Mouse (Mus musculus) limb, embryonic 13.5 days (tissue): ENCODE data around the gene Arhgef38. TPM values are rescaled to one million over a fixed set of nuclear protein-coding genes. Genes with fewer than 3 reads are reported as not detected.
A peak's percentile ranks its signal among the peaks of the same experiment; 100 is the strongest.

Source experiments
- ATAC-seq: fragments of 200-750 bp; cut with Nextera tagmentation; 2 replicates; pipeline ENCODE4 v1.8.0; 2017; ENCODE audit warnings: low read depth, moderate number of reproducible peaks, moderate TSS enrichment; ENCODE audit not compliant: low FRiP score
- H3K27ac ChIP-seq: fragments of 300-500 bp; sonication (generic); 2 replicates; pipeline ENCODE4 v1.5.1; 2015; ENCODE audit warnings: inconsistent platforms, mild to moderate bottlenecking, moderate library complexity
- H3K27me3 ChIP-seq: fragments of 300-500 bp; sonication (generic); 2 replicates; pipeline ENCODE4 v1.6.1; 2015; ENCODE audit warnings: mild to moderate bottlenecking, inconsistent platforms
- H3K36me3 ChIP-seq: fragments of 300-500 bp; sonication (generic); 2 replicates; pipeline ENCODE4 v1.6.1; 2015; ENCODE audit warnings: inconsistent platforms, mild to moderate bottlenecking, moderate library complexity
- H3K4me1 ChIP-seq: fragments of 300-500 bp; sonication (generic); 2 replicates; pipeline ENCODE4 v1.6.1; 2015; ENCODE audit warnings: inconsistent platforms
- H3K4me2 ChIP-seq: fragments of 300-500 bp; sonication (generic); replicated peaks from 2 replicates; pipeline ENCODE4 v1.6.1; 2015; ENCODE audit warnings: inconsistent platforms, mild to moderate bottlenecking, moderate library complexity
- H3K4me3 ChIP-seq: fragments of 300-500 bp; sonication (generic); 2 replicates; pipeline ENCODE4 v1.5.1; 2015; ENCODE audit warnings: moderate library complexity, mild to moderate bottlenecking, inconsistent platforms
- H3K9ac ChIP-seq: fragments of 300-500 bp; sonication (generic); 2 replicates; pipeline ENCODE4 v1.6.1; 2015; ENCODE audit warnings: mild to moderate bottlenecking, inconsistent platforms
- H3K9me3 ChIP-seq: fragments of 300-500 bp; sonication (generic); 2 replicates; pipeline ENCODE4 v1.6.1; 2016; ENCODE audit warnings: inconsistent platforms
- WGBS: fragments of 180-500 bp; shearing (Covaris S2); methylation state at CpG from one replicate; pipeline ENCODE4 v1.1.7; 2015; 5-methylcytosine and 5-hydroxymethylcytosine counted together
- polyA plus RNA-seq: library from polyadenylated mRNA; unstranded; fragments of >200 nt; fragmentation: Nextera tagmentation; extraction: Ambion mirVana; gene quantifications from 2 replicates; pipeline ENCODE4 v1.2.1, GENCODE M21; 2015

The Arhgef38 gene
- polyA plus RNA-seq, 1 experiment from 2014 or later: 0.10 TPM

- H3K9me3 ChIP-seq: peaks cover 4% of the 10 kb centered on the region; the same call in 1 of the 2 replicates
- 92% methylated on average over 4 of the region's 4 CpGs for WGBS
- H3K36me3 ChIP-seq: peaks cover 51% of the 10 kb centered on the region
- H3K27ac ChIP-seq: no peak overlapping the region
- H3K27me3 ChIP-seq: no peaks in the 10 kb centered on the region
- H3K4me2 ChIP-seq: no peak overlapping the region
- H3K4me1 ChIP-seq: no peaks in the 10 kb centered on the region
- ATAC-seq: no peak
- H3K9ac ChIP-seq: no peak overlapping the region
- no peak overlapping the region for H3K4me3 ChIP-seq
These were observed 126.0 kb downstream of the Arhgef38 start for GRCm38 (mm10) chr3:133108731-133109130.

- no peak overlapping the region for H3K4me2 ChIP-seq
- H3K9ac ChIP-seq: no peak overlapping the region
- H3K27ac ChIP-seq: no peak overlapping the region
- 88% methylated on average over 3 of the region's 3 CpGs for WGBS
- peaks cover 69% of the 10 kb centered on the region for H3K36me3 ChIP-seq
- H3K4me3 ChIP-seq: no peak overlapping the region
- no peak for ATAC-seq
- no peaks in the 10 kb centered on the region for H3K4me1 ChIP-seq
- H3K27me3 ChIP-seq: no peaks in the 10 kb centered on the region
- no peaks in the 10 kb centered on the region for H3K9me3 ChIP-seq
These were observed 130.3 kb downstream of the Arhgef38 start for GRCm38 (mm10) chr3:133104436-133104835.

- H3K27ac ChIP-seq: no peak overlapping the region
- peaks cover 69% of the 10 kb centered on the region for H3K36me3 ChIP-seq
- no peaks in the 10 kb centered on the region for H3K4me1 ChIP-seq
- no peak for ATAC-seq
- no peaks in the 10 kb centered on the region for H3K9me3 ChIP-seq
- no peak overlapping the region for H3K9ac ChIP-seq
- no peak overlapping the region for H3K4me3 ChIP-seq
- H3K27me3 ChIP-seq: no peaks in the 10 kb centered on the region
- 83% methylated on average over 3 of the region's 3 CpGs for WGBS
- no peak overlapping the region for H3K4me2 ChIP-seq
These were observed 131.0 kb downstream of the Arhgef38 start for GRCm38 (mm10) chr3:133103768-133104167.

- Histone ChIP-seq H3K9me3 (no peaks in the 10 kb centered on the region), H3K27ac (no peak overlapping the region), H3K4me2 (no peak overlapping the region), H3K36me3 (peaks cover 53% of the 10 kb centered on the region), H3K4me1 (0 out of 2 replicates have a peak, but pooled peaks cover 4% of the 10 kb centered on the region), H3K27me3 (no peaks in the 10 kb centered on the region), H3K9ac (no peak overlapping the region), H3K4me3 (no peak overlapping the region)
- no peak for ATAC-seq
- 87% methylated on average over 2 of the region's 2 CpGs for whole genome bisulfite sequencing
These were observed 135.8 kb downstream of the Arhgef38 start for GRCm38 (mm10) chr3:133098909-133099308.

GRCm38 (mm10) chr3:133098336-133098735, 136.4 kb downstream of the Arhgef38 start:
- no peak for ATAC-seq
- no peak overlapping the region for H3K27ac ChIP-seq
- H3K27me3 ChIP-seq: no peaks in the 10 kb centered on the region
- peaks cover 48% of the 10 kb centered on the region for H3K36me3 ChIP-seq
- H3K4me1 ChIP-seq: peaks cover 7% of the 10 kb centered on the region; the same call in 1 of the 2 replicates
- no peak overlapping the region for H3K4me2 ChIP-seq
- WGBS: 94% methylated on average over 4 of the region's 4 CpGs
- no peaks in the 10 kb centered on the region for H3K9me3 ChIP-seq
- no peak overlapping the region for H3K4me3 ChIP-seq
- H3K9ac ChIP-seq: no peak overlapping the region

- WGBS: 96% methylated on average over 6 of the region's 6 CpGs
- Histone ChIP-seq H3K4me3 (no peak overlapping the region), H3K36me3 (peaks cover 47% of the 10 kb centered on the region), H3K27ac (no peak overlapping the region), H3K4me1 (peaks cover 11% of the 10 kb centered on the region), H3K4me2 (no peak overlapping the region), H3K27me3 (no peaks in the 10 kb centered on the region), H3K9ac (no peak overlapping the region), H3K9me3 (no peaks in the 10 kb centered on the region)
- ATAC-seq: no peak
These were observed 136.8 kb downstream of the Arhgef38 start for GRCm38 (mm10) chr3:133097936-133098335.

GRCm38 (mm10) chr3:133094305-133094704, 140.4 kb downstream of the Arhgef38 start:
- Histone ChIP-seq H3K9ac (no peak overlapping the region), H3K36me3 (peaks cover 25% of the 10 kb centered on the region), H3K4me3 (no peak overlapping the region), H3K27ac (no peak overlapping the region), H3K27me3 (no peaks in the 10 kb centered on the region), H3K4me1 (peaks cover 26% of the 10 kb centered on the region), H3K9me3 (no peaks in the 10 kb centered on the region), H3K4me2 (no peak overlapping the region)
- ATAC-seq: no peak
- 61% methylated on average over 1 of the region's 1 CpGs for WGBS

- WGBS: 92% methylated on average over 1 of the region's 1 CpGs
- no peaks in the 10 kb centered on the region for H3K27me3 ChIP-seq
- no peak for ATAC-seq
- H3K4me1 ChIP-seq: peaks cover 35% of the 10 kb centered on the region
- H3K9me3 ChIP-seq: no peaks in the 10 kb centered on the region
- no peak overlapping the region for H3K27ac ChIP-seq
- H3K4me2 ChIP-seq: peak overlapping the region; percentile 73
- H3K9ac ChIP-seq: peak overlapping the region; percentile 91; the same call in 1 of the 2 replicates
- H3K36me3 ChIP-seq: peaks cover 12% of the 10 kb centered on the region
- H3K4me3 ChIP-seq: peak overlapping the region; percentile 70
These were observed 141.8 kb downstream of the Arhgef38 start for GRCm38 (mm10) chr3:133092936-133093335.

GRCm38 (mm10) chr3:133092274-133092853, 142.4 kb downstream of the Arhgef38 start:
- Histone ChIP-seq H3K4me3 (peak overlapping the region; percentile 70), H3K27ac (peak overlapping the region; percentile 99), H3K27me3 (no peaks in the 10 kb centered on the region), H3K9ac (peak overlapping the region; percentile 91), H3K36me3 (peaks cover 7% of the 10 kb centered on the region), H3K4me2 (peak overlapping the region; percentile 73), H3K9me3 (no peaks in the 10 kb centered on the region), H3K4me1 (peaks cover 35% of the 10 kb centered on the region)
- WGBS: under 1% methylated on average over 7 of the region's 7 CpGs
- no peak for ATAC-seq

GRCm38 (mm10) chr3:133091664-133092273, 143.0 kb downstream of the Arhgef38 start, which contains the start of the genes Ints12 and Gstcd:
Ints12 (plus strand) TSS chr3:133091840.
Gstcd (minus strand) TSS chr3:133092033.
- H3K27ac ChIP-seq: peak within 1 kb of the TSS; percentile 99
- peaks cover 35% of the 10 kb centered on the region for H3K4me1 ChIP-seq
- WGBS: under 1% methylated on average over 53 of the region's 53 CpGs
- peak within 1 kb of the TSS; percentile 73 for H3K4me2 ChIP-seq
- 0 out of 2 replicates have a peak, but pooled peaks cover 2% of the 10 kb centered on the region for H3K36me3 ChIP-seq
- H3K4me3 ChIP-seq: peak within 1 kb of the TSS; percentile 70
- H3K9ac ChIP-seq: peak within 1 kb of the TSS; percentile 91
- no peaks in the 10 kb centered on the region for H3K27me3 ChIP-seq
- peak; percentile 97 for ATAC-seq
- H3K9me3 ChIP-seq: no peaks in the 10 kb centered on the region

- H3K9me3 ChIP-seq: no peaks in the 10 kb centered on the region
- H3K4me2 ChIP-seq: peak overlapping the region; percentile 73
- under 1% methylated on average over 44 of the region's 44 CpGs for WGBS
- H3K9ac ChIP-seq: peak overlapping the region; percentile 91
- no peaks in the 10 kb centered on the region for H3K27me3 ChIP-seq
- H3K4me3 ChIP-seq: peak overlapping the region; percentile 70
- H3K4me1 ChIP-seq: peaks cover 35% of the 10 kb centered on the region
- no peaks in the 10 kb centered on the region for H3K36me3 ChIP-seq
- H3K27ac ChIP-seq: peak overlapping the region; percentile 99
- ATAC-seq: peak; percentile 80
These were observed 143.6 kb downstream of the Arhgef38 start for GRCm38 (mm10) chr3:133091121-133091663.
